Mouse (Mus musculus) small intestine, adult 2 months (tissue): ENCODE measurements around the gene Mob1b. TPM values are rescaled to one million over a fixed set of nuclear protein-coding genes. Genes with fewer than 3 reads are reported as not detected.
"Not testable (repeated sequence)": the region's sequence is repeated elsewhere in the genome, so short reads cannot be mapped to it uniquely, and the experiment has no call there.

ENCODE experiments used
- H3K27ac ChIP-seq: fragments of 200-500 bp; 2 replicates; pipeline ENCODE4 v1.5.1; 2012; ENCODE audit warnings: low read depth, low read length, control low read depth, inconsistent platforms; ENCODE audit not compliant: insufficient read depth
- H3K27me3 ChIP-seq: fragments of 200-500 bp; 2 replicates; pipeline ENCODE4 v1.6.1; 2012; ENCODE audit warnings: mild to moderate bottlenecking, moderate library complexity, low read length, inconsistent platforms; ENCODE audit not compliant: control insufficient read depth, insufficient read depth
- H3K36me3 ChIP-seq: fragments of 200-500 bp; 2 replicates; pipeline ENCODE4 v1.6.1; 2012; ENCODE audit warnings: mild to moderate bottlenecking, low read length, control low read depth, inconsistent platforms; ENCODE audit not compliant: control insufficient read depth, insufficient read depth
- H3K4me1 ChIP-seq: fragments of 200-500 bp; 2 replicates; pipeline ENCODE4 v1.6.1; 2012; ENCODE audit warnings: low read length, inconsistent platforms, mixed read lengths; ENCODE audit not compliant: control insufficient read depth, insufficient read depth, insufficient read length
- H3K4me3 ChIP-seq: fragments of 200-500 bp; 2 replicates; pipeline ENCODE4 v1.5.1; 2012; ENCODE audit warnings: low read depth, mild to moderate bottlenecking, control low read depth, inconsistent platforms, low read length, moderate library complexity
- CTCF ChIP-seq: fragments of 200-500 bp; IDR thresholded peaks from 2 replicates; pipeline ENCODE4 v1.5.1; 2012; ENCODE audit warnings: low read depth, mild to moderate bottlenecking, control low read depth, inconsistent platforms, low read length, moderate library complexity, mixed read lengths; ENCODE audit not compliant: insufficient replicate concordance, insufficient read length; ENCODE audit errors: extremely low read depth
- POLR2A ChIP-seq: fragments of 200-500 bp; IDR thresholded peaks from 2 replicates; pipeline ENCODE4 v1.6.1; 2012; ENCODE audit warnings: low read depth, mild to moderate bottlenecking, control low read depth, inconsistent platforms, low read length, moderate library complexity
- WGBS: fragments of 180-500 bp; shearing (Covaris S2); methylation state at CpG from one replicate; pipeline ENCODE4 v1.1.7; 2018; 5-methylcytosine and 5-hydroxymethylcytosine counted together
- polyA plus RNA-seq: library from polyadenylated mRNA; depleted of rRNA; stranded (reverse); fragments of >200 nt; gene quantifications from 2 replicates; pipeline ENCODE4 v1.2.3, GENCODE M21; 2012

The Mob1b gene
- polyA plus RNA-seq, 1 experiment = 2.2 TPM

- no peak for TF ChIP-seq CTCF
- WGBS = 21% methylated on average over 4 of the region's 4 CpGs
- Histone ChIP-seq H3K36me3 (no peaks in the 10 kb centered on the region), H3K4me1 (peaks cover 10% of the 10 kb centered on the region; the same call in 1 of the 2 replicates), H3K27me3 (no peaks in the 10 kb centered on the region), H3K4me3 (peak overlapping the region; percentile 84), H3K27ac (no peak overlapping the region)
These were observed 1.6 kb downstream of the Mob1b start for GRCm38 (mm10) chr5:88722213-88722600.

- TF ChIP-seq CTCF (no peak), POLR2A (no peak)
- no peaks in the 10 kb centered on the region for H3K27me3 ChIP-seq
- WGBS = 13% methylated on average over 3 of the region's 3 CpGs
These were observed 3.4 kb downstream of the Mob1b start for GRCm38 (mm10) chr5:88724030-88724429.

GRCm38 (mm10) chr5:88727593-88728144, 7.0 kb downstream of the Mob1b start:
- peak overlapping the region; percentile 76 for H3K27ac ChIP-seq
- peaks cover 8% of the 10 kb centered on the region for H3K4me1 ChIP-seq
- H3K27me3 ChIP-seq = no peaks in the 10 kb centered on the region
- 16% methylated on average over 3 of the region's 3 CpGs for WGBS
- no peak for TF ChIP-seq CTCF
- no peak for TF ChIP-seq POLR2A
- no peak overlapping the region for H3K4me3 ChIP-seq
- H3K36me3 ChIP-seq = peaks cover 2% of the 10 kb centered on the region; the same call in 1 of the 2 replicates

More at GRCm38 (mm10) chr5:88724030-88724429, 3.4 kb downstream of the Mob1b start:
- no peaks in the 10 kb centered on the region for H3K36me3 ChIP-seq
- no peak overlapping the region for H3K27ac ChIP-seq
- peaks cover 13% of the 10 kb centered on the region for H3K4me1 ChIP-seq
- no peak overlapping the region for H3K4me3 ChIP-seq

- Histone ChIP-seq H3K27me3 (no peaks in the 10 kb centered on the region), H3K4me3 (no peak overlapping the region), H3K4me1 (no peaks in the 10 kb centered on the region), H3K27ac (no peak overlapping the region), H3K36me3 (0 out of 2 replicates have a peak, but pooled peaks cover 3% of the 10 kb centered on the region)
- TF ChIP-seq CTCF (peak; percentile 11; the same call in 1 of the 2 replicates), POLR2A (no peak)
- 86% methylated on average over 2 of the region's 2 CpGs for WGBS
These were observed 14.1 kb downstream of the Mob1b start for GRCm38 (mm10) chr5:88734786-88735185.

GRCm38 (mm10) chr5:88741065-88741464, 20.4 kb downstream of the Mob1b start:
- not testable (repeated sequence) for H3K4me1 ChIP-seq, H3K4me3 ChIP-seq, H3K27ac ChIP-seq, H3K36me3 ChIP-seq, H3K27me3 ChIP-seq
- 100% methylated on average over 1 of the region's 1 CpGs for WGBS

- no peaks in the 10 kb centered on the region for H3K4me1 ChIP-seq
- no peak overlapping the region for H3K4me3 ChIP-seq
- peaks cover 19% of the 10 kb centered on the region for H3K36me3 ChIP-seq
- H3K27me3 ChIP-seq = no peaks in the 10 kb centered on the region
- WGBS = 81% methylated on average over 1 of the region's 1 CpGs
- H3K27ac ChIP-seq = no peak overlapping the region
- TF ChIP-seq POLR2A (no peak), CTCF (no peak)
These were observed 27.1 kb downstream of the Mob1b start for GRCm38 (mm10) chr5:88747774-88748173.

GRCm38 (mm10) chr5:88753199-88753598, 32.5 kb downstream of the Mob1b start:
- Histone ChIP-seq H3K27me3 (no peaks in the 10 kb centered on the region), H3K4me3 (no peak overlapping the region), H3K36me3 (peaks cover 23% of the 10 kb centered on the region), H3K4me1 (no peaks in the 10 kb centered on the region), H3K27ac (no peak overlapping the region)
- WGBS = 71% methylated on average over 4 of the region's 4 CpGs
- TF ChIP-seq POLR2A (no peak), CTCF (no peak)
